Mouse (Mus musculus): ENCODE results near the gene Gstm5.
"Not testable (repeated sequence)": the region's sequence is repeated elsewhere in the genome, so short reads cannot be mapped to it uniquely, and the experiment has no call there.

Gene Gstm5

DNA sequence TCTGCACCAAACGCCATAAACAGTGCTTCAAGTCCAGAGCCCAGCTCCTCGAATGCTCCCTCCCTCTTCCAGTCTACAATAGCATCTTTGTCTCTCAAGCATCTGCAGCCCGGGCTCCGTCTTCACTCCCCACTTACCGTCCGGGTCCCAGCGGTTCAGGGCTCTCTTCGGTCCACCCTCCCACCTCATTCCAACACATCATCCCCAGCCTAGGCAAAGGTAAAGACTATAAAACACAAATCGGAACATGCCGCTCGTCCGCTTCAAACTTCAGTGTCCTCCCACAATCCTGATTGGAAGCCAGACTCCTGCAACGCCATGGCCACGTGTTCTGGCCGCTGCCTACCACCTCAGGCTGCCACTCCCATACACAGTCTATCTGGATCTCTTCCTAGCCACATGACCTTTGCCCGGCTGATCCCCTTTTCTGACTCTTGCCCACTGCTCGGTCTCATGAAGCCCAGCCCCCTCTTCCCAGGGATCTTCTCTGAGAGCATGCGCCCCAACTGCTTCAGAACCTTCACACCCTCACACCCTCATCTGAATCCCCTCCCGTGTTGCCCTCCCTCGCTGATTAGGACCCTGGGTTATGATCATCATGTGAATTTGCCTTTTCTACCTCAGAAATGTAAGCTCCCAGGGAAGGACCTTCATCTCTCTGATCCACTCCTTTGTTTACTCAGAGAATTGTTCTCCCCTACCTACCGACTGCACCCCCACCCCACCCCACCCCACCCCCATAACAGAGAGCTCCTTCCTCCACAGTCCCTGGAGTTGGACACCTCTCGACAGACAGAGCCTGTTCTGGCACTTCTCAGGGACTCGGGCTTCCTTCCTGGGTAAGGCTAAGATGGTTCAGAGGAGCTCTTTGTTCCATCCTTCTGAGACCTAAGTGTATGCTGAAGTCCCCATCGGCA, 22.0 kb upstream of the Gstm5 start:
- DNase-seq (ENCODE audit: low read depth, low spot score), result no peak

GRCm38 (mm10) chr3:107875231-107875630, 20.4 kb upstream of the Gstm5 start:
- no peak for DNase-seq (ENCODE audit: low read depth, low spot score)

DNA sequence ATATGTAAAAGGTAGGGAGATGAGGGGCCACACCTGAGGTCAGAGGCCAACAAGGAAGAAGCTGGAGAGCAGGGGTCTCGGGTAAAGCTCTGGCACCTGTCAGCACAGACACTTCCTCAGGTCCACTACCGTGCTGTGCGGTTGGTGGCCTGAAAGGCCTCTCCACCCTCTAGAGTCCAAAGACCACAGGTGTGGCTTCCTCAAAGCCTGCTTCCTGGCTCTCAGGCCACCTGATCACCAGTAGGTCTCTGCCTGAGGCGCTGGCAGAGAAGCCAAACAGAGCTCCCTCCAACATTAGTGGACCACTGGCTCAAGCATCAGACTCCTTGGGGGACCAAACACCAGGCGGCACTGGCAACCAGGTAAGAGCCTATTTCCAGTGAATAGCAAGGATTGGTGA, 18.6 kb upstream of the Gstm5 start, which contains the start of gene Eps8l3:
Gene Eps8l3 (plus strand): TSS at position 225 of the 400 bp plus-strand sequence.
- no peak for DNase-seq (ENCODE audit: low read depth, low spot score)

DNA sequence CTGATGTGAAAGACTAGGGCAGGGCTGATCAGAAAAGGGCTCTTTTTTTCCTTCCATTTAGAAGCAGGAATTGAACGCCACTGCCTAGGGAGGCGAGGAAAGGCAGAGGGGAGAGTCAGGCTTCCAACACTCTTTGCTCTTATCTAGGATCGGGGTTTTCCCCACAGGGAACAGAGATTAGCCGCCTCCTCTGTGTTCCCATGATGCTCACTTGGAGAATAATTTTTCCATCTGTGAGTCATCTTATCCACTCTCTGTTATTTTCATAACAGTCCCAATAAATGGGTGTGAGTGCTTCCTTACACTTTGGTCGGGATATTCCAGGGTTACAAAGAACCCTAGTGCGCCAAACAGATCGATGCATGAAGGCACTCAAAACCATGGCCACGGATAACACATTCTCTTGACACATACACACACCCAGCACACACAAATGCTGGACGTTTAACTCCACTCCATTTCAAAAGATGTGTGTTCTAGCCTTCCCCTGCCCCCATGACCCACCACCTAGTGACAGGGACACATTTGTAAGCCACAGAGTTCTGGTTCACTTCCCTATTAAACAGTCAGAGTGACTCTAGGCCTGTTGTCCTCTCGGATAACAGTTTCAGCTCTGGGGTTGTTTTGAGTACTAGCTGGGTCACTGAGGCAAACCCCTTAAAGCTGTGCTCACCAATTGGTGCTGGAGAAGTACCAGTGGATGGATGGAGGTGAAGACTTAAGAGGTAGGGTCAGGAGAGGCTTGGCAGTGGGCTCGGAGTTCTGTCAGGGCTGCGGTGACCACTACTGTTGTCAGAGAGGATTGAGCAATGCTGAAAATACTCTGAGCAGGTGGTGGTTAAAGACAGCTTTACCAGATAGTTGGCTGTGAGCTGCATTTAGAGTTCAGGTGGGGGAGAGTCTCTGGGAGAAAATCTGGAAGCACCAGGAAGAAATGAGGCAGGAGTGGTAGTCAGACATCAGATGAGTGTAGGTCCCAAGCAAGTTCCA, 17.6 kb upstream of the Gstm5 start:
- no peak for DNase-seq (ENCODE audit: low read depth, low spot score)

DNA sequence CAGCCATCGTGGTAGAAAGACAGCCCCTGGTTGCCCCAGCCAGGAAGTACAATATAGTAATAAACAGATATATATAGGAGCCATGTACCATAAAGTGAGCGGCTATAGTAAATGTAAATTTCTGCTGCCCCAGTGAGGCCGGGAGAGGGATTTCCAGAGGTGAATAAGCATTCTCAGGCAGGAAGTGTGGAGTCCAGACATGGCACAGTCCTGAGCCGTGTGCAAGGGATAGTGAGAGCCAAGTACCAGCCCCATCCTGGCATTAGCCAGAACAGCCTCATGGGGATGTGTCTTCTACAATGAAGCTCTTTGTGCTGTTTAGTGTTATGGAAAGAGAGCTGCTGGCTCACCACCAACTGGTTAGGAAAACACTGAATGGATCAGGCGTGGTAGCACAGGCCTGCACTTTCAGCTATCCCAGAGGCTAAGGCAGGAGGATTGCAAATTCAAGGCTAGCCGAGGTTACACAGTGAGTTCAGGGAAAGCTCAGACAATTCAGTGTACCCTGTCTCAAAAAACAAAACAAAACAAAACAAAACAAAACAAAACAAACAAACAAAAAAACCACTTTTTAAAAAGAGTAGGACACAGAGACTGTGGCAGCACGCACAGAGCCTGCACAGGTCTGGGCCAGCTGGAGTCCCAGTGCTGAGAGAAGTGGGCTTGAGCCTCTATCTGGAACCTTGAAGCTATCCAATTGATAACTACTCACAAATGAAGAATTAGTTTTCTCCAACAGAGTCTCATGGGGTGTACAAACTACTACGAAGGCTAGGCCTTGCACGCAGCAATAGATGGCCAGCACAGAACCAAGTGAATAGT, 7.7 kb upstream of the Gstm5 start:
- peak; percentile 79 for DNase-seq (ENCODE audit: low read depth, low spot score)

DNA sequence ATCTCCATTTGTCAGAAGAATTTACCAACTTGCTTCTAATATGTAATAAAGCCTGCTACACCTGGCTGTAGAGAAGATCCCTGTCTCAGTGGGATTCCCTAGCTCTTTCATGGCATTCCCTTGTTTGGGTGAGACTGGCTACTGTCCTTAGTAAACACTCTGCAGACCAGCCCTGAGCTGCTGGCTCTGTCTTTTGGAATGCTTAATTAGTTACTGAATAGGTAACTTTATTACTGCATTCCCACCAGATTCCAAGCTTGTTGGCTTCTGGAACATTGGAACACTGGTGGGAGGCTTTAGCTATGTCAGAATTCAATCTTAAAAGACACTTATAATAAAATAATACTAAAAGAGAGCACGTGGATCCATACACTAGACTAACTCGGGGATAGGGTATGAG, 6.4 kb upstream of the Gstm5 start:
- DNase-seq (ENCODE audit: low read depth, low spot score), result not testable (repeated sequence)

DNA sequence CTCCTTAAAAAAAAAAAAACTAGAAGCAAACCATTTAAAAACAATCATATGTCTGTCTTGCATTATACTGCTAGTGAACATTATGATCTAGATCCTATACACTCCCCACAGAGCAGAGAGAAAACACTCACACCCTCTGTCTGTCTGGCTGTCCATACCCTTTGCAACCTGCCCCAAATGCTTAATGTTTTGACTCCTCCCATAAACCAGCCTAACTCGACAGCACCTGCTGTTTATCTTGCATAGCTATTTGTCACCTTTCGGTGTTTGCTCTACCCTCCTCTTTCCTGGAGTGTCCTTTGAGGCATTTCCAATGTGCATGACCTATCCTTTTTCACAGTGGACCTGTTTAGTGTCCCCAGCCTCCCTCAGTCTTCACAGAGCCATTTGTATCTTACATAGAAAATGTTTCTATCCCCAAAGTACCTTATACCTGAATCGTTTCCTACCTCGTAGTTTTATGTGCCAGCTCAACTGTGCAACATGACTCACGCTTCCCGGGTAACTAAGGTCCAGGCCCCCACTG, 364 bp upstream of the Gstm5 start:
- no peak for DNase-seq (ENCODE audit: low read depth, low spot score)

DNA sequence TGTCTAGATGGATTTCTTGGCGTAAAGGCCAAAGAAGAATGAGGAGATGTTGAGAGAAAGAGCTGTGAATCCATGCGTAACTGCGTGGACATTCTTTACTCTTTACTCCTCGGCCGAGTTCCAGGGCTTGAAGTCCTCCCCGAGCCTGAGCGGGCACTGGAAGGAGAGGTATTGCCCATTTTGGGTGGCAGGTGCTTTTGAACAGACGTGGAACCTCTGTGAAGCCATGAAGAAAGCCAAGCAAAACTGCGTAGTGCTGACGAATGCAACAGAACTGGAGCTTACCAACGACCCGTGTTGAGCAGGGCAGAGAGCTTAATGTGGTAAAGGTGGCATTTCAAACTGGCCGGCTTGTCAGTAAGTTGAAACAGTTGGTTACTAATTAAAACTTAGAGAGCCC, 3.1 kb downstream of the Gstm5 start:
- DNase-seq (ENCODE audit: low read depth, low spot score), result no peak

GRCm38 (mm10) chr3:107900955-107901673, 5.5 kb downstream of the Gstm5 start:
- DNase-seq (ENCODE audit: low read depth, low spot score), result no peak

DNA sequence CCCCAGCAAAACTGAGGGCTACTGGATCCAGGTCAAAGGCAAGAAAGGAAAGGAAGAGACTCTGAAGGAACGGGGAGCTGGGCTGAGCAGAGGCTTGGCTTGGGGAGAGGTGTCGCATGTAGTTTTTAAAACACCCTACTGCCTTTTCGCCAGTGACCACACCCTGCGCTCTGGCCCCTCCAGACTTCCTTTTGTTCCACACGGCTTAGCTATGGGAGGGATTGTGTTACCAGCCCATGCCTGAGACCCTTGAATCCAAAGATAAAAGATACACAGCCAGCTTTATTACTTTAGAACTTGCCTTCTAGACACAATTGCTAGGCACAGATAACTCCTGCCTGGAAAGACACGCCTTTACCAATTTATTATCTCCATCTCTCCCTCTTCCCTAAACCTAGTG, 10.3 kb downstream of the Gstm5 start:
- no peak for DNase-seq (ENCODE audit: low read depth, low spot score)

- no peak for DNase-seq (ENCODE audit: low read depth, low spot score)
These were observed 21.1 kb downstream of the Gstm5 start for GRCm38 (mm10) chr3:107916674-107917073.

DNA sequence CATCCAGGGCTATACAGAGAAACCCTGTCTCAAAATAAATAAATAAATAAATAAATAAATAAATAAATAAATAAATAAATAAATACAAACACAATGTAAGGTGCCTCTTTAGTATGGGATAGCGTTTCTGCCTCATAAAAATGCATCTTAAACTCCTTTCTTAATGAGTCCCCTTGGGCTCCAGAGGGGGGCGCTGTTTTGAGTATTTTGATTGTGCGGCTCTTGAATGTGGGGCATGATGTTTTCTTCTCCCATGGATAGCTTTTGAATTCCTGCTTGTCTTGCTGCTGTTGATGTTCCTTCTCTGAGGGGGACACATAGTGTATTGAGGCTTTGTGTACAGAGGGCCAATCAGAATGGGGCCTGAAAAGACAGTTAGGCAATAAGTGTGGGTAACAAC, 21.5 kb downstream of the Gstm5 start:
- DNase-seq (ENCODE audit: low read depth, low spot score), result no peak

DNA sequence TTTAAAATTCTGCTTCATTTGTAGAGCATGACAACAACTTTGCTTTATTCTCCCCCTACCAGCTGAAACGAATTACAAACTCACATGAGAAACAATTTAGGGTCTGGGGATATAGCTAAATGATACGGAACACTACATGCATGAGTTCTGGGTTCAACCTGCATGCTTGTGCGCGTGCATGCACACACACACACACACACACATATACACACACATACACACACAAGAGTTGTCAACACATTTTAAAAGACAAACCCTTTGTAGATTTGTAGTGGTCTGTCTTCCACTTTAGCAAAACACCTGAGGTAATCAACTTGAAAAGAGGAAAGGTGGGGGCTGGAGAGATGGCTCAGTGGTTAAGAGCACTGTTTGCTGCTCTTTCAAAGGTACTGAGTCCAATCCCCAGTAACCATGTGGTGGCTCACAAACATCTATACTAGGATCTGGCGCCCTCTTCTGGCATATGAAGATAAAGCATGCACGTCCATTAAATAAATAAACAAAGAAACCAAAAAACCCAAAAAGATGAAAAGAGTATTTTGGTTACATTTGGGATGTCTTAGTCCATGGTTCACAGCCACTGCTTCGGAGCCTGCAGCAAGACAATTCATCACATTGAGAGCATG, 22.3 kb downstream of the Gstm5 start:
- DNase-seq (ENCODE audit: low read depth, low spot score), result no peak

DNA sequence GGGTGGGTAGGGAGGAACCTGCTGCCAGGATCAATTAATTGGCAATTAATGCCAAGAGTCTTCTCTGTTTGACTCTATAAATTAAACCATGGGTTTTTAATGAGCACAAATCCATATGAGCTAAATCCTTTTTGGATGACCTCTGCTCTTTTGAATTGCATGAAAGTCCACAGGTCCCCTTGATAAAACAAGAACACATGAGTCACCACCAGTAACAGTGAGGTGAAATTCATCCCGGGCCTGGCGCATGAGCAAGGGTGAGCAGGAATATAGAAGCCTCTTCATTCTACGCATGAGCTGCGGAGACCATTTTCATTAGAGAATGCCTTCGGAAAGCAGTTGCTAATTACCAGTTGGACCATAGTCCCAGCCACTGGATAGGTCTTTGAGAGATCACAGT, 24.7 kb downstream of the Gstm5 start:
- DNase-seq (ENCODE audit: low read depth, low spot score), result no peak

- DNase-seq (ENCODE audit: low read depth, low spot score), result no peak
These were observed 29.7 kb downstream of the Gstm5 start for GRCm38 (mm10) chr3:107925335-107925734.

DNA sequence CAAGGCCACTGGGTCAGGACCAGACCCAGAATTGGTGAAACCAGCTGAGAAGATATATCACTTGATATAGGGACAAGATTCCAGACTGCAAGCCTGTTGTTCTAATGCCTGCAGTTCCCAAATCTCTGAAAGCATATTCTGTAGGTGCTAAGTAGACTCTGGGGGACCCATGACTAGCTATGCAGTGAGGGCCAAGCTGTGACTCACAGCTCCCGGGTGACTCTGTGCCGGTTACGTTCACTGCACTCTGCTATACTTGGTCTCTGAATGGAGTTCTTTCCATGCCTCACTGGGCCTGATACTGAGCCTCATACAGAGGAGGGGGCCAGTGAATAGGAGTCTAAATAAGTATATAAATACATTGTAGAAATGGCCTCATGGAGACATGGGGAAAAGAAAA, 32.2 kb downstream of the Gstm5 start:
- no peak for DNase-seq (ENCODE audit: low read depth, low spot score)

DNA sequence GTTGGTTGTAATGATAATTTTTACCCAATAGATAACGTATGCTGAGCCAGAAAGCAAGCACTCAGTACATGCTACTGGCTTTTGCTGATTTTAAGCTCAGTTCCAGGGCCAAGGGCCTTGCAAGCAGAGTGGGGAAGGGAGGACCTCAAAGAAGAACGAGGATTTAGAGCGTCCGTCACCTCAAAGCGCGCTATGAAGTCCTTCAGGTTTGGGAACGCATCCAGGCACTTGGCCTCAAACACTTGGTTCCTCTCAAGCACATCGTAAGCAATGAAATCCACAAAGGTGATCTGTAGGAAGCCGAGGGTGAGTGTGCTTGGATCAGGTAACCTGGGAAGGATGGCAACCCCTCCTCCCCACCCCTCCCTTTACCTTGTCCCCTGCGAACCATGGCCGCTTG, 33.1 kb downstream of the Gstm5 start:
- no peak for DNase-seq (ENCODE audit: low read depth, low spot score)

DNA sequence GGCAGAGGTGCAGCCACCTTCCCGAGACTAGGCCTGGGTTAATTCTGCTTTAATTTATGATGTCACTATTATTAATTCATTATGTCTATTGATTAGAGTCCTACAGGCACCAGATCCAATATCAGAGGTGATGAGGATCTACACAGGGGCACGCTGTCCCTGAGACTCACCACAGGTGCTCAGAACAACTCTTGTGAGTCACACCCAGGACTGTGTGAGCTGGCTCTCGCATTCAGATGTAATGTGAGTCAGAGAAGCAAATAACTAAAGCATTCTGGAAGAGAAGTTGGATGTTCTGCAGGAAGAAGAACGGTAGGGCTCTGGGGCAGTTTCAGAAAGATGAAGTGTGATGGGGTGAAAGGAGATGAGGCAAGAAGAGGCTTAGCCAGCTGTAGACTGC, 33.6 kb downstream of the Gstm5 start:
- DNase-seq (ENCODE audit: low read depth, low spot score), result no peak

GRCm38 (mm10) chr3:107929731-107930130, 34.1 kb downstream of the Gstm5 start:
- DNase-seq (ENCODE audit: low read depth, low spot score), result no peak

DNA sequence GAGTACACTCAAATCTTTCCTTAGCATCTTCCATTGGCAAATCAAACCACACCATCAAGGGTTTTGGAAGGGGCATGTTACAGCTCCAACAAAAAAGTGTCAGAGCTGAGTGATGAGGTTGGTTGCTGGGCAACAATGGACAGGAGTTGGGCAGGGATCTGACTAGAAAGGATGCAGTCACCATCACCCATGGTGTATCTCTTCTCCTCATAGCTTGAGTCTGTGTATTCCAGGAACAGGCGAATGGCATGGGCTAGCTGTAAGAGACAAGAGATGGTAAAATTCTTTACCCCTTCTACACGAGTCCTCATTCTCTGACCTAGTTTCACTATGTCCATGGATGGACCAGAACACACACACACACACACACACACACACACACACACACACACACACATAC, 35.5 kb downstream of the Gstm5 start:
- no peak for DNase-seq (ENCODE audit: low read depth, low spot score)
